Mouse (Mus musculus) testis, adult 2 months (tissue): ENCODE results near the gene Atp4b.

ENCODE experiments used
- CTCF ChIP-seq: fragments of 200-500 bp; IDR thresholded peaks from 2 replicates; pipeline ENCODE4 v1.5.1; 2012; ENCODE audit warnings: low read depth, mild to moderate bottlenecking, inconsistent platforms, low read length, moderate library complexity; ENCODE audit not compliant: control insufficient read depth, insufficient read depth, insufficient replicate concordance
- POLR2A ChIP-seq: fragments of 200-500 bp; IDR thresholded peaks from 2 replicates; pipeline ENCODE4 v1.6.1; 2012; ENCODE audit warnings: low read depth, mild to moderate bottlenecking, inconsistent platforms, low read length, moderate library complexity; ENCODE audit not compliant: control insufficient read depth

DNA sequence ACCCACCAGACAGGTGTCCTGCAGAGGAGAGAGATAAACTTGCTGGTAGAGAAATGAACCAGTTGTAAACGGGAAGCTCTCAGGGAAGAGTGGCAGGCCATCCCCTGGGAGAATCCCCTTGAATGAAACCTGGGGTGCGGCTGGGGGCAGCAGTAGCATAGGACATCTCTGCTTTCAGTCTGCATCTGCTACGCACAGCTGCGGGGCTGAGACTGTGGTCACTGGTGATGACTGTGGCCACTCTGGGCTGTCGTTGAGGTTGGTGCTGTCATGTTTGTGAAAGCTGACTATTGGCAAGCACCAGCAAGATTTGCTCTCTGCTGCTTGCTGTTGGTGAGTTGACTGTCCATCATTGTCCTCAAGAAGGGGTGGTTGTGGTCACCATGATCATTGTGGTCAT is 45.0 kb downstream of the Atp4b start:
- no peak for TF ChIP-seq CTCF
- TF ChIP-seq POLR2A, result no peak
